Mouse (Mus musculus): ENCODE measurements around the gene Smcr8. TPM values are rescaled to one million over a fixed set of nuclear protein-coding genes. Genes with fewer than 3 reads are reported as not detected.

Smcr8 gene
- 7.2 and 8.7 TPM in 2 replicates for polyA plus RNA-seq (2014; fragmentation: Nextera tagmentation; extraction: Ambion mirVana)

- DNase-seq (ENCODE audit: low spot score) (peak; percentile 98), ATAC-seq (ENCODE audit: low read depth) (peak; percentile 98)
- H3K4me2 ChIP-seq (ENCODE audit: low read depth, low read length): peak within 1 kb of the TSS; percentile 63
- no peaks in the 10 kb centered on the region for H3K27me3 ChIP-seq (replicated peaks; ENCODE audit: control insufficient read depth, insufficient read depth, low read length)
- peak within 1 kb of the TSS; percentile 77 for H3K4me3 ChIP-seq (ENCODE audit: low read depth, low read length)
- H3K27ac ChIP-seq (replicated peaks; ENCODE audit: low read depth, low read length): peak within 1 kb of the TSS; percentile 89
- H3K9me3 ChIP-seq (ENCODE audit: control insufficient read depth, low read length): no peaks in the 10 kb centered on the region
- H3K36me3 ChIP-seq (ENCODE audit: control insufficient read depth, insufficient read depth, low read length): peaks cover 21% of the 10 kb centered on the region
- peak within 1 kb of the TSS; percentile 87 for H3K9ac ChIP-seq (ENCODE audit: low read depth, low read length)
- peaks cover 53% of the 10 kb centered on the region for H3K4me1 ChIP-seq (ENCODE audit: control insufficient read depth, insufficient read depth, low read length)
- WGBS: under 1% methylated on average over 56 of the region's 62 CpGs
Observed at GRCm38 (mm10) chr11:60776829-60777740, at the start of gene Smcr8, which contains the start of gene Top3a. Gene Smcr8, plus strand, starts transcription at chr11:60777524. Gene Top3a, minus strand, starts transcription at chr11:60777365.

GRCm38 (mm10) chr11:60728260-60728761 lies 49.0 kb upstream of the Smcr8 start, which contains the start of gene Mief2:
Gene Mief2, plus strand, starts transcription at chr11:60728398.
- peak; percentile 98 for DNase-seq (ENCODE audit: low spot score)
- H3K27ac ChIP-seq (replicated peaks; ENCODE audit: low read depth, low read length): peak within 1 kb of the TSS; percentile 85
- H3K9ac ChIP-seq (ENCODE audit: low read depth, low read length): peak within 1 kb of the TSS; percentile 87
- peaks cover 19% of the 10 kb centered on the region for H3K4me1 ChIP-seq (ENCODE audit: control insufficient read depth, insufficient read depth, low read length)
- peaks cover 42% of the 10 kb centered on the region for H3K36me3 ChIP-seq (ENCODE audit: control insufficient read depth, insufficient read depth, low read length)
- H3K9me3 ChIP-seq (ENCODE audit: control insufficient read depth, low read length): no peaks in the 10 kb centered on the region
- peak; percentile 95 for ATAC-seq (ENCODE audit: low read depth)
- peak within 1 kb of the TSS; percentile 70 for H3K4me3 ChIP-seq (ENCODE audit: low read depth, low read length)
- H3K27me3 ChIP-seq (replicated peaks; ENCODE audit: control insufficient read depth, insufficient read depth, low read length): no peaks in the 10 kb centered on the region
- WGBS: under 1% methylated on average over 44 of the region's 44 CpGs
- H3K4me2 ChIP-seq (ENCODE audit: low read depth, low read length): peak within 1 kb of the TSS; percentile 82

GRCm38 (mm10) chr11:60729217-60729641 lies 48.1 kb upstream of the Smcr8 start:
- 71% methylated on average over 6 of the region's 6 CpGs for WGBS
- Histone ChIP-seq H3K9ac (ENCODE audit: low read depth, low read length) (peak overlapping the region; percentile 77; the same call in 1 of the 2 replicates), H3K4me3 (ENCODE audit: low read depth, low read length) (peak overlapping the region; percentile 70; the same call in 1 of the 2 replicates), H3K4me2 (ENCODE audit: low read depth, low read length) (peak overlapping the region; percentile 82), H3K27me3 (replicated peaks; ENCODE audit: control insufficient read depth, insufficient read depth, low read length) (no peaks in the 10 kb centered on the region), H3K36me3 (ENCODE audit: control insufficient read depth, insufficient read depth, low read length) (peaks cover 42% of the 10 kb centered on the region), H3K27ac (replicated peaks; ENCODE audit: low read depth, low read length) (no peak overlapping the region), H3K9me3 (ENCODE audit: control insufficient read depth, low read length) (no peaks in the 10 kb centered on the region), H3K4me1 (ENCODE audit: control insufficient read depth, insufficient read depth, low read length) (peaks cover 19% of the 10 kb centered on the region)
- DNase-seq (ENCODE audit: low spot score): no peak
- no peak for ATAC-seq (ENCODE audit: low read depth)

GRCm38 (mm10) chr11:60730169-60730568 lies 47.2 kb upstream of the Smcr8 start:
- Histone ChIP-seq H3K36me3 (ENCODE audit: control insufficient read depth, insufficient read depth, low read length) (peaks cover 38% of the 10 kb centered on the region), H3K4me3 (ENCODE audit: low read depth, low read length) (no peak overlapping the region), H3K4me1 (ENCODE audit: control insufficient read depth, insufficient read depth, low read length) (peaks cover 19% of the 10 kb centered on the region), H3K9ac (ENCODE audit: low read depth, low read length) (no peak overlapping the region), H3K27me3 (replicated peaks; ENCODE audit: control insufficient read depth, insufficient read depth, low read length) (no peaks in the 10 kb centered on the region), H3K27ac (replicated peaks; ENCODE audit: low read depth, low read length) (no peak overlapping the region), H3K4me2 (ENCODE audit: low read depth, low read length) (no peak overlapping the region), H3K9me3 (ENCODE audit: control insufficient read depth, low read length) (no peaks in the 10 kb centered on the region)
- DNase-seq (ENCODE audit: low spot score) (no peak), ATAC-seq (ENCODE audit: low read depth) (no peak)
- 87% methylated on average over 7 of the region's 9 CpGs for WGBS

- H3K27me3 ChIP-seq (replicated peaks; ENCODE audit: control insufficient read depth, insufficient read depth, low read length): no peaks in the 10 kb centered on the region
- ATAC-seq (ENCODE audit: low read depth): no peak
- no peak overlapping the region for H3K27ac ChIP-seq (replicated peaks; ENCODE audit: low read depth, low read length)
- H3K4me1 ChIP-seq (ENCODE audit: control insufficient read depth, insufficient read depth, low read length): peaks cover 16% of the 10 kb centered on the region
- no peaks in the 10 kb centered on the region for H3K9me3 ChIP-seq (ENCODE audit: control insufficient read depth, low read length)
- no peak overlapping the region for H3K4me2 ChIP-seq (ENCODE audit: low read depth, low read length)
- WGBS: 93% methylated on average over 14 of the region's 14 CpGs
- H3K36me3 ChIP-seq (ENCODE audit: control insufficient read depth, insufficient read depth, low read length): peaks cover 38% of the 10 kb centered on the region
- no peak overlapping the region for H3K9ac ChIP-seq (ENCODE audit: low read depth, low read length)
- no peak for DNase-seq (ENCODE audit: low spot score)
- H3K4me3 ChIP-seq (ENCODE audit: low read depth, low read length): no peak overlapping the region
Observed at GRCm38 (mm10) chr11:60731251-60731650, 46.1 kb upstream of the Smcr8 start.

- 66% methylated on average over 2 of the region's 2 CpGs for WGBS
- peaks cover 46% of the 10 kb centered on the region for H3K36me3 ChIP-seq (ENCODE audit: control insufficient read depth, insufficient read depth, low read length)
- ATAC-seq (ENCODE audit: low read depth): no peak
Observed at GRCm38 (mm10) chr11:60734206-60734605, 43.1 kb upstream of the Smcr8 start.

GRCm38 (mm10) chr11:60735191-60735590 lies 42.1 kb upstream of the Smcr8 start:
- H3K9ac ChIP-seq (ENCODE audit: low read depth, low read length): no peak overlapping the region
- H3K4me1 ChIP-seq (ENCODE audit: control insufficient read depth, insufficient read depth, low read length): no peaks in the 10 kb centered on the region
- 75% methylated on average over 5 of the region's 5 CpGs for WGBS
- H3K4me3 ChIP-seq (ENCODE audit: low read depth, low read length): no peak overlapping the region
- DNase-seq (ENCODE audit: low spot score) (no peak), ATAC-seq (ENCODE audit: low read depth) (no peak)
- H3K27me3 ChIP-seq (replicated peaks; ENCODE audit: control insufficient read depth, insufficient read depth, low read length): no peaks in the 10 kb centered on the region
- H3K4me2 ChIP-seq (ENCODE audit: low read depth, low read length): no peak overlapping the region
- peaks cover 56% of the 10 kb centered on the region for H3K36me3 ChIP-seq (ENCODE audit: control insufficient read depth, insufficient read depth, low read length)
- no peak overlapping the region for H3K27ac ChIP-seq (replicated peaks; ENCODE audit: low read depth, low read length)
- H3K9me3 ChIP-seq (ENCODE audit: control insufficient read depth, low read length): no peaks in the 10 kb centered on the region

More at GRCm38 (mm10) chr11:60734206-60734605, 43.1 kb upstream of the Smcr8 start:
- DNase-seq (ENCODE audit: low spot score): no peak
- Histone ChIP-seq H3K27ac (replicated peaks; ENCODE audit: low read depth, low read length) (no peak overlapping the region), H3K4me1 (ENCODE audit: control insufficient read depth, insufficient read depth, low read length) (0 out of 2 replicates have a peak, but pooled peaks cover 5% of the 10 kb centered on the region), H3K9me3 (ENCODE audit: control insufficient read depth, low read length) (no peaks in the 10 kb centered on the region), H3K4me3 (ENCODE audit: low read depth, low read length) (no peak overlapping the region), H3K27me3 (replicated peaks; ENCODE audit: control insufficient read depth, insufficient read depth, low read length) (no peaks in the 10 kb centered on the region), H3K9ac (ENCODE audit: low read depth, low read length) (no peak overlapping the region), H3K4me2 (ENCODE audit: low read depth, low read length) (no peak overlapping the region)

GRCm38 (mm10) chr11:60736491-60736890 lies 40.8 kb upstream of the Smcr8 start:
- no peak overlapping the region for H3K27ac ChIP-seq (replicated peaks; ENCODE audit: low read depth, low read length)
- H3K4me1 ChIP-seq (ENCODE audit: control insufficient read depth, insufficient read depth, low read length): no peaks in the 10 kb centered on the region
- no peaks in the 10 kb centered on the region for H3K9me3 ChIP-seq (ENCODE audit: control insufficient read depth, low read length)
- H3K27me3 ChIP-seq (replicated peaks; ENCODE audit: control insufficient read depth, insufficient read depth, low read length): no peaks in the 10 kb centered on the region
- H3K9ac ChIP-seq (ENCODE audit: low read depth, low read length): no peak overlapping the region
- 87% methylated on average over 3 of the region's 3 CpGs for WGBS
- no peak overlapping the region for H3K4me3 ChIP-seq (ENCODE audit: low read depth, low read length)
- H3K4me2 ChIP-seq (ENCODE audit: low read depth, low read length): no peak overlapping the region
- ATAC-seq (ENCODE audit: low read depth) (no peak), DNase-seq (ENCODE audit: low spot score) (no peak)
- peaks cover 58% of the 10 kb centered on the region for H3K36me3 ChIP-seq (ENCODE audit: control insufficient read depth, insufficient read depth, low read length)
